Mouse (Mus musculus): ENCODE measurements around the gene Trmt1. TPM values are rescaled to one million over a fixed set of nuclear protein-coding genes. Genes with fewer than 3 reads are reported as not detected.

Trmt1 gene
- polyA plus RNA-seq, 1 experiment from 2014 or later = 56.1 TPM

- H3K4me1 ChIP-seq (replicated peaks; ENCODE audit: insufficient read depth, low read length) = peaks cover 40% of the 10 kb centered on the region
- 58% methylated on average over 4 of the region's 4 CpGs for WGBS
- ATAC-seq (replicated peaks; ENCODE audit: low FRiP score, low read depth) = no peak
These were observed 28.4 kb upstream of the Trmt1 start for GRCm38 (mm10) chr8:84657680-84658079.

GRCm38 (mm10) chr8:84658951-84659350 is 27.2 kb upstream of the Trmt1 start:
- DNase-seq (ENCODE audit: low spot score) (no peak), ATAC-seq (replicated peaks; ENCODE audit: low FRiP score, low read depth) (no peak)
- no peaks in the 10 kb centered on the region for H3K9me3 ChIP-seq (replicated peaks; ENCODE audit: low read length)
- H3K36me3 ChIP-seq (ENCODE audit: insufficient read depth, low read length) = no peaks in the 10 kb centered on the region
- no peak for TF ChIP-seq CTCF (IDR thresholded peaks at IDR 0.05; ENCODE audit: low read depth)
- no peaks in the 10 kb centered on the region for H3K27me3 ChIP-seq (ENCODE audit: insufficient read depth, low read length)
- H3K4me2 ChIP-seq (ENCODE audit: low read length) = no peak overlapping the region
- no peak overlapping the region for H3K4me3 ChIP-seq (replicated peaks; ENCODE audit: low read depth, low read length)
- H3K9ac ChIP-seq (ENCODE audit: low read depth, low read length) = no peak overlapping the region
- peak overlapping the region; percentile 95 for H3K27ac ChIP-seq
- H3K4me1 ChIP-seq (replicated peaks; ENCODE audit: insufficient read depth, low read length) = peaks cover 47% of the 10 kb centered on the region
- WGBS = 67% methylated on average over 1 of the region's 1 CpGs

More at GRCm38 (mm10) chr8:84657680-84658079, 28.4 kb upstream of the Trmt1 start:
- Histone ChIP-seq H3K36me3 (ENCODE audit: insufficient read depth, low read length) (no peaks in the 10 kb centered on the region), H3K27ac (peak overlapping the region; percentile 93), H3K4me2 (ENCODE audit: low read length) (peak overlapping the region; percentile 68; the same call in 1 of the 2 replicates), H3K4me3 (replicated peaks; ENCODE audit: low read depth, low read length) (no peak overlapping the region), H3K9ac (ENCODE audit: low read depth, low read length) (no peak overlapping the region), H3K27me3 (ENCODE audit: insufficient read depth, low read length) (no peaks in the 10 kb centered on the region), H3K9me3 (replicated peaks; ENCODE audit: low read length) (no peaks in the 10 kb centered on the region)
- no peak for TF ChIP-seq CTCF (IDR thresholded peaks at IDR 0.05; ENCODE audit: low read depth)
- DNase-seq (ENCODE audit: low spot score) = no peak

GRCm38 (mm10) chr8:84659936-84660818 is 25.9 kb upstream of the Trmt1 start:
- WGBS = 2% methylated on average over 33 of the region's 33 CpGs
- peak overlapping the region; percentile 80 for H3K4me2 ChIP-seq (ENCODE audit: low read length)
- DNase-seq (ENCODE audit: low spot score) (peak; percentile 85), ATAC-seq (replicated peaks; ENCODE audit: low FRiP score, low read depth) (no peak)
- peaks cover 46% of the 10 kb centered on the region for H3K4me1 ChIP-seq (replicated peaks; ENCODE audit: insufficient read depth, low read length)
- no peaks in the 10 kb centered on the region for H3K9me3 ChIP-seq (replicated peaks; ENCODE audit: low read length)
- peak overlapping the region; percentile 86 for H3K4me3 ChIP-seq (replicated peaks; ENCODE audit: low read depth, low read length)
- no peaks in the 10 kb centered on the region for H3K27me3 ChIP-seq (ENCODE audit: insufficient read depth, low read length)
- H3K27ac ChIP-seq = peak overlapping the region; percentile 95
- peak overlapping the region; percentile 90 for H3K9ac ChIP-seq (ENCODE audit: low read depth, low read length)
- TF ChIP-seq CTCF (IDR thresholded peaks at IDR 0.05; ENCODE audit: low read depth) = no peak
- H3K36me3 ChIP-seq (ENCODE audit: insufficient read depth, low read length) = no peaks in the 10 kb centered on the region

- Histone ChIP-seq H3K27ac (peak overlapping the region; percentile 95), H3K4me1 (replicated peaks; ENCODE audit: insufficient read depth, low read length) (peaks cover 46% of the 10 kb centered on the region), H3K4me2 (ENCODE audit: low read length) (peak overlapping the region; percentile 80), H3K9me3 (replicated peaks; ENCODE audit: low read length) (no peaks in the 10 kb centered on the region), H3K36me3 (ENCODE audit: insufficient read depth, low read length) (no peaks in the 10 kb centered on the region), H3K4me3 (replicated peaks; ENCODE audit: low read depth, low read length) (peak overlapping the region; percentile 86), H3K27me3 (ENCODE audit: insufficient read depth, low read length) (no peaks in the 10 kb centered on the region), H3K9ac (ENCODE audit: low read depth, low read length) (peak overlapping the region; percentile 90)
- WGBS = 1% methylated on average over 20 of the region's 20 CpGs
- ATAC-seq (replicated peaks; ENCODE audit: low FRiP score, low read depth) (no peak), DNase-seq (ENCODE audit: low spot score) (peak; percentile 64)
- TF ChIP-seq CTCF (IDR thresholded peaks at IDR 0.05; ENCODE audit: low read depth) = no peak
These were observed 25.2 kb upstream of the Trmt1 start for GRCm38 (mm10) chr8:84660819-84661457.

- Histone ChIP-seq H3K9me3 (replicated peaks; ENCODE audit: low read length) (no peaks in the 10 kb centered on the region), H3K4me1 (replicated peaks; ENCODE audit: insufficient read depth, low read length) (peaks cover 41% of the 10 kb centered on the region), H3K9ac (ENCODE audit: low read depth, low read length) (peak overlapping the region; percentile 90), H3K36me3 (ENCODE audit: insufficient read depth, low read length) (no peaks in the 10 kb centered on the region), H3K4me2 (ENCODE audit: low read length) (peak overlapping the region; percentile 80), H3K4me3 (replicated peaks; ENCODE audit: low read depth, low read length) (peak overlapping the region; percentile 86), H3K27ac (peak overlapping the region; percentile 95), H3K27me3 (ENCODE audit: insufficient read depth, low read length) (no peaks in the 10 kb centered on the region)
- no peak for TF ChIP-seq CTCF (IDR thresholded peaks at IDR 0.05; ENCODE audit: low read depth)
- ATAC-seq (replicated peaks; ENCODE audit: low FRiP score, low read depth) (peak; percentile 17), DNase-seq (ENCODE audit: low spot score) (peak; percentile 87)
- under 1% methylated on average over 24 of the region's 24 CpGs for WGBS
These were observed 24.6 kb upstream of the Trmt1 start for GRCm38 (mm10) chr8:84661458-84661871.

GRCm38 (mm10) chr8:84661961-84662571 is 24.0 kb upstream of the Trmt1 start:
- peak; percentile 74 for DNase-seq (ENCODE audit: low spot score)
- under 1% methylated on average over 60 of the region's 61 CpGs for WGBS
- Histone ChIP-seq H3K4me1 (replicated peaks; ENCODE audit: insufficient read depth, low read length) (peaks cover 35% of the 10 kb centered on the region), H3K4me2 (ENCODE audit: low read length) (peak overlapping the region; percentile 80), H3K9ac (ENCODE audit: low read depth, low read length) (peak overlapping the region; percentile 90), H3K4me3 (replicated peaks; ENCODE audit: low read depth, low read length) (peak overlapping the region; percentile 86), H3K36me3 (ENCODE audit: insufficient read depth, low read length) (no peaks in the 10 kb centered on the region), H3K9me3 (replicated peaks; ENCODE audit: low read length) (no peaks in the 10 kb centered on the region), H3K27ac (peak overlapping the region; percentile 95), H3K27me3 (ENCODE audit: insufficient read depth, low read length) (no peaks in the 10 kb centered on the region)
- no peak for TF ChIP-seq CTCF (IDR thresholded peaks at IDR 0.05; ENCODE audit: low read depth)
- no peak for ATAC-seq (replicated peaks; ENCODE audit: low FRiP score, low read depth)
